Comparison of ENCODE assay signal across 8 mouse cellular contexts in the genomic region with DNA sequence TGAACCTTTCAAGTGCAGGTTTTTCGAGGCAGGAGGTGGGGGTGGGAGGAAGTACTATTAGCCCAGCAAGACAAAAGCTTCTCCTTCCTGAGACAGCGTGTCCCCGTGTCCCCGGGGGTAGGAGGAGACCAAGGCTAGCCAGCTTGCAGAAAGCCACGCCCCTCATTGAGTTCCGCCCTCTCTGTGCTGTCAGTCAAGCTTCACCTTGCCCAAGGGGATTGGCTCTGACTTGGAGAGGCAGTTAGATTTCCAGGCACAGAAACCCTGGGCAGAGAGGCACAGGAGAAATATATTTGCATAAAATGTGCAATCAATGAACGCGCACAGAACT. TPM values are rescaled to one million over a fixed set of nuclear protein-coding genes. Genes with fewer than 3 reads are reported as not detected.
A peak's percentile ranks its signal among the peaks of the same experiment; 100 is the strongest.
DNase-seq lines count a peak whose midpoint lies in the region; ATAC-seq lines count a peak whose summit lies in the region.

No protein-coding gene starts in this region.

- H3K4me2 ChIP-seq in hindbrain, embryonic 12.5 days (replicated peaks) = peak overlapping the region; percentile 53

- no peaks in the 10 kb centered on the region for H3K36me3 ChIP-seq in hindbrain, embryonic 12.5 days

- H3K27me3 ChIP-seq in hindbrain, embryonic 12.5 days = peaks cover 5% of the 10 kb centered on the region; the same call in 1 of the 2 replicates

- H3K9me3 ChIP-seq in hindbrain, embryonic 12.5 days (replicated peaks) = no peaks in the 10 kb centered on the region

- H3K4me3 ChIP-seq in hindbrain, embryonic 12.5 days = peak overlapping the region; percentile 38

- no peak overlapping the region for H3K9ac ChIP-seq in hindbrain, embryonic 12.5 days

- intact Hi-C loops in left cerebral cortex, postnatal 10 days (cut with DNase I) = no loop called here

- 0 out of 2 replicates have a peak overlapping the region, but pooled peaks have one; percentile 30 for H3K27ac ChIP-seq in hindbrain, embryonic 12.5 days

- H3K4me1 ChIP-seq in hindbrain, embryonic 12.5 days = peaks cover 13% of the 10 kb centered on the region

- DNase-seq in NIH3T3 (ENCODE audit: low read depth) = peak; percentile 49
- peak; percentile 21 for DNase-seq in cerebellum, adult 11 months
- peak; percentile 31 to 41 for DNase-seq in frontal cortex, postnatal 10 days (ENCODE audit: low spot score in 2 of 2)
- DNase-seq in left cerebral cortex, postnatal 10 days (ENCODE audit: extremely low spot score in 1 of 2, low spot score in 2 of 2) = peak; percentile 18 to 81
- peak; percentile 9 for DNase-seq in right cerebral cortex, postnatal 36 days (ENCODE audit: low spot score in 2 of 2)

- WGBS in hindbrain, embryonic 12.5 days = under 1% methylated on average over 8 of the region's 8 CpGs

- ATAC-seq in hindbrain, embryonic 12.5 days (ENCODE audit: low FRiP score) = peak; percentile 96
- peak; percentile 99 for ATAC-seq in megakaryocyte progenitor cell, adult 5-6 weeks (replicated peaks; ENCODE audit: poor library complexity)
- no peak for ATAC-seq in erythroid progenitor cell, adult 5-6 weeks (replicated peaks; ENCODE audit: low FRiP score, poor library complexity, severe bottlenecking)

RNA-seq across cellular contexts. Expression of a gene that starts 1.7 kb away (rescaled TPM):
- polyA plus RNA-seq in hindbrain, embryonic 12.5 days (2016; fragmentation: Nextera tagmentation; extraction: Ambion mirVana) = 0.68 and 0.96 TPM in 2 replicates
- 10 to 100 TPM; 30.6 to 32.6 TPM for total RNA-seq in left cerebral cortex, postnatal 10 days (2021)
- 0.10 TPM in 1 of 2 replicates, not detected in the other for total RNA-seq in megakaryocyte progenitor cell, adult 5-6 weeks (2015)
- total RNA-seq in megakaryocyte progenitor cell, adult 5-6 weeks (2017) = not detected in 2 replicates
- total RNA-seq in erythroid progenitor cell, adult 5-6 weeks (2015; ENCODE audit: low replicate concordance) = not detected in 2 replicates
- 0.13 TPM in 1 of 2 replicates, not detected in the other for total RNA-seq in erythroid progenitor cell, adult 5-6 weeks (2017; ENCODE audit: low replicate concordance)

Comparison
In these comparisons a context has a peak if more than half of its experiments do, and no peak if none do; other contexts are left out.
1. RNA of a gene that starts 1.7 kb away (total RNA-seq): 30.6 to 32.6 TPM in left cerebral cortex, postnatal 10 days; 0.10 TPM in megakaryocyte progenitor cell, adult 5-6 weeks and 0.13 TPM in erythroid progenitor cell, adult 5-6 weeks; every median in the first group is over 10 times any median in the second.
2. Peak in every context shown above with its lines, with median percentiles within 50 percentile points of each other: DNase-seq.